Mouse (Mus musculus): ENCODE data around the gene Ifitm5. TPM values are rescaled to one million over a fixed set of nuclear protein-coding genes. Genes with fewer than 3 reads are reported as not detected.

Gene Ifitm5
- polyA plus RNA-seq, 1 experiment from 2014 or later = 0.20 TPM

GRCm38 (mm10) chr7:140946980-140947379, 3.1 kb downstream of the Ifitm5 start:
- 70% methylated on average over 7 of the region's 7 CpGs for WGBS
- Histone ChIP-seq H3K27me3 (ENCODE audit: control insufficient read depth, insufficient read depth, low read length) (no peaks in the 10 kb centered on the region), H3K4me3 (ENCODE audit: low read depth, low read length) (no peak overlapping the region), H3K9ac (ENCODE audit: low read length) (no peak overlapping the region), H3K36me3 (ENCODE audit: control insufficient read depth, insufficient read depth, low read length) (no peaks in the 10 kb centered on the region), H3K4me1 (ENCODE audit: control insufficient read depth, insufficient read depth, low read length) (peaks cover 2% of the 10 kb centered on the region; the same call in 1 of the 2 replicates), H3K9me3 (ENCODE audit: control insufficient read depth, low read length) (no peaks in the 10 kb centered on the region), H3K4me2 (no peak overlapping the region), H3K27ac (ENCODE audit: low read depth, low read length) (no peak overlapping the region)
- ATAC-seq (ENCODE audit: low FRiP score) (no peak), DNase-seq (ENCODE audit: low spot score, missing footprints) (no peak)

- DNase-seq (ENCODE audit: low spot score, missing footprints) = no peak
- Histone ChIP-seq H3K36me3 (ENCODE audit: control insufficient read depth, insufficient read depth, low read length) (no peaks in the 10 kb centered on the region), H3K9me3 (ENCODE audit: control insufficient read depth, low read length) (no peaks in the 10 kb centered on the region), H3K4me2 (no peak overlapping the region), H3K4me1 (ENCODE audit: control insufficient read depth, insufficient read depth, low read length) (peaks cover 2% of the 10 kb centered on the region; the same call in 1 of the 2 replicates), H3K4me3 (ENCODE audit: low read depth, low read length) (no peak overlapping the region), H3K27ac (ENCODE audit: low read depth, low read length) (no peak overlapping the region), H3K27me3 (ENCODE audit: control insufficient read depth, insufficient read depth, low read length) (no peaks in the 10 kb centered on the region), H3K9ac (ENCODE audit: low read length) (no peak overlapping the region)
- WGBS = 92% methylated on average over 10 of the region's 10 CpGs
- no peak for ATAC-seq (ENCODE audit: low FRiP score)
Measured at GRCm38 (mm10) chr7:140946311-140946710, 3.8 kb downstream of the Ifitm5 start.

GRCm38 (mm10) chr7:140945247-140945646, 4.8 kb downstream of the Ifitm5 start:
- peaks cover 5% of the 10 kb centered on the region; the same call in 1 of the 2 replicates for H3K4me1 ChIP-seq (ENCODE audit: control insufficient read depth, insufficient read depth, low read length)
- no peak for DNase-seq (ENCODE audit: low spot score, missing footprints)
- no peaks in the 10 kb centered on the region for H3K9me3 ChIP-seq (ENCODE audit: control insufficient read depth, low read length)
- no peak for ATAC-seq (ENCODE audit: low FRiP score)
- H3K4me2 ChIP-seq = no peak overlapping the region
- no peaks in the 10 kb centered on the region for H3K27me3 ChIP-seq (ENCODE audit: control insufficient read depth, insufficient read depth, low read length)
- no peak overlapping the region for H3K4me3 ChIP-seq (ENCODE audit: low read depth, low read length)
- WGBS = 89% methylated on average over 5 of the region's 5 CpGs
- H3K36me3 ChIP-seq (ENCODE audit: control insufficient read depth, insufficient read depth, low read length) = no peaks in the 10 kb centered on the region
- no peak overlapping the region for H3K9ac ChIP-seq (ENCODE audit: low read length)
- no peak overlapping the region for H3K27ac ChIP-seq (ENCODE audit: low read depth, low read length)

- Histone ChIP-seq H3K4me3 (ENCODE audit: low read depth, low read length) (no peak overlapping the region), H3K27ac (ENCODE audit: low read depth, low read length) (no peak overlapping the region), H3K27me3 (ENCODE audit: control insufficient read depth, insufficient read depth, low read length) (no peaks in the 10 kb centered on the region), H3K9ac (ENCODE audit: low read length) (no peak overlapping the region), H3K4me2 (no peak overlapping the region), H3K4me1 (ENCODE audit: control insufficient read depth, insufficient read depth, low read length) (peaks cover 5% of the 10 kb centered on the region; the same call in 1 of the 2 replicates), H3K36me3 (ENCODE audit: control insufficient read depth, insufficient read depth, low read length) (no peaks in the 10 kb centered on the region), H3K9me3 (ENCODE audit: control insufficient read depth, low read length) (no peaks in the 10 kb centered on the region)
- no peak for ATAC-seq (ENCODE audit: low FRiP score)
- 92% methylated on average over 7 of the region's 7 CpGs for WGBS
- no peak for DNase-seq (ENCODE audit: low spot score, missing footprints)
Measured at GRCm38 (mm10) chr7:140944236-140944635, 5.9 kb downstream of the Ifitm5 start.

GRCm38 (mm10) chr7:140943356-140943755, 6.7 kb downstream of the Ifitm5 start:
- no peak overlapping the region for H3K9ac ChIP-seq (ENCODE audit: low read length)
- no peak overlapping the region for H3K4me2 ChIP-seq
- H3K4me3 ChIP-seq (ENCODE audit: low read depth, low read length) = no peak overlapping the region
- 91% methylated on average over 4 of the region's 4 CpGs for WGBS
- DNase-seq (ENCODE audit: low spot score, missing footprints) (no peak), ATAC-seq (ENCODE audit: low FRiP score) (no peak)
- H3K4me1 ChIP-seq (ENCODE audit: control insufficient read depth, insufficient read depth, low read length) = peaks cover 5% of the 10 kb centered on the region; the same call in 1 of the 2 replicates
- H3K36me3 ChIP-seq (ENCODE audit: control insufficient read depth, insufficient read depth, low read length) = no peaks in the 10 kb centered on the region
- no peaks in the 10 kb centered on the region for H3K27me3 ChIP-seq (ENCODE audit: control insufficient read depth, insufficient read depth, low read length)
- no peaks in the 10 kb centered on the region for H3K9me3 ChIP-seq (ENCODE audit: control insufficient read depth, low read length)
- no peak overlapping the region for H3K27ac ChIP-seq (ENCODE audit: low read depth, low read length)

GRCm38 (mm10) chr7:140942811-140943210, 7.3 kb downstream of the Ifitm5 start:
- no peaks in the 10 kb centered on the region for H3K27me3 ChIP-seq (ENCODE audit: control insufficient read depth, insufficient read depth, low read length)
- H3K4me2 ChIP-seq = no peak overlapping the region
- WGBS = 94% methylated on average over 10 of the region's 10 CpGs
- no peak for DNase-seq (ENCODE audit: low spot score, missing footprints)
- no peaks in the 10 kb centered on the region for H3K9me3 ChIP-seq (ENCODE audit: control insufficient read depth, low read length)
- H3K4me1 ChIP-seq (ENCODE audit: control insufficient read depth, insufficient read depth, low read length) = peaks cover 5% of the 10 kb centered on the region; the same call in 1 of the 2 replicates
- no peak overlapping the region for H3K9ac ChIP-seq (ENCODE audit: low read length)
- no peak overlapping the region for H3K27ac ChIP-seq (ENCODE audit: low read depth, low read length)
- no peak overlapping the region for H3K4me3 ChIP-seq (ENCODE audit: low read depth, low read length)
- no peaks in the 10 kb centered on the region for H3K36me3 ChIP-seq (ENCODE audit: control insufficient read depth, insufficient read depth, low read length)
- ATAC-seq (ENCODE audit: low FRiP score) = no peak

- ATAC-seq (ENCODE audit: low FRiP score) (peak; percentile 12; the same call in 1 of the 2 replicates), DNase-seq (ENCODE audit: low spot score, missing footprints) (no peak)
- 64% methylated on average over 9 of the region's 9 CpGs for WGBS
- Histone ChIP-seq H3K27me3 (ENCODE audit: control insufficient read depth, insufficient read depth, low read length) (no peaks in the 10 kb centered on the region), H3K4me1 (ENCODE audit: control insufficient read depth, insufficient read depth, low read length) (peaks cover 5% of the 10 kb centered on the region; the same call in 1 of the 2 replicates), H3K9ac (ENCODE audit: low read length) (peak overlapping the region; percentile 73), H3K4me2 (peak overlapping the region; percentile 59), H3K36me3 (ENCODE audit: control insufficient read depth, insufficient read depth, low read length) (no peaks in the 10 kb centered on the region), H3K27ac (ENCODE audit: low read depth, low read length) (no peak overlapping the region), H3K4me3 (ENCODE audit: low read depth, low read length) (peak overlapping the region; percentile 45), H3K9me3 (ENCODE audit: control insufficient read depth, low read length) (no peaks in the 10 kb centered on the region)
Measured at GRCm38 (mm10) chr7:140942341-140942740, 7.8 kb downstream of the Ifitm5 start.

- peak; percentile 91 for ATAC-seq (ENCODE audit: low FRiP score)
- peak within 1 kb of the TSS; percentile 45 for H3K4me3 ChIP-seq (ENCODE audit: low read depth, low read length)
- no peaks in the 10 kb centered on the region for H3K27me3 ChIP-seq (ENCODE audit: control insufficient read depth, insufficient read depth, low read length)
- no peak within 1 kb of the TSS for H3K27ac ChIP-seq (ENCODE audit: low read depth, low read length)
- peak within 1 kb of the TSS; percentile 59 for H3K4me2 ChIP-seq
- H3K4me1 ChIP-seq (ENCODE audit: control insufficient read depth, insufficient read depth, low read length) = peaks cover 5% of the 10 kb centered on the region; the same call in 1 of the 2 replicates
- no peaks in the 10 kb centered on the region for H3K36me3 ChIP-seq (ENCODE audit: control insufficient read depth, insufficient read depth, low read length)
- WGBS = 5% methylated on average over 33 of the region's 33 CpGs
- H3K9ac ChIP-seq (ENCODE audit: low read length) = peak within 1 kb of the TSS; percentile 73
- peak; percentile 98 for DNase-seq (ENCODE audit: low spot score, missing footprints)
- no peaks in the 10 kb centered on the region for H3K9me3 ChIP-seq (ENCODE audit: control insufficient read depth, low read length)
Measured at GRCm38 (mm10) chr7:140941222-140942051, 8.7 kb downstream of the Ifitm5 start, which contains the start of gene Pgghg. Gene Pgghg (plus strand): TSS chr7:140941391.

- Histone ChIP-seq H3K27ac (ENCODE audit: low read depth, low read length) (no peak overlapping the region), H3K4me3 (ENCODE audit: low read depth, low read length) (no peak overlapping the region)
Measured at GRCm38 (mm10) chr7:140939669-140940171, 10.4 kb downstream of the Ifitm5 start.

More at GRCm38 (mm10) chr7:140939669-140940171, 10.4 kb downstream of the Ifitm5 start:
- no peaks in the 10 kb centered on the region for H3K36me3 ChIP-seq (ENCODE audit: control insufficient read depth, insufficient read depth, low read length)
- H3K27me3 ChIP-seq (ENCODE audit: control insufficient read depth, insufficient read depth, low read length) = no peaks in the 10 kb centered on the region
- H3K4me2 ChIP-seq = no peak overlapping the region
- no peak for ATAC-seq (ENCODE audit: low FRiP score)
- no peak overlapping the region for H3K9ac ChIP-seq (ENCODE audit: low read length)
- DNase-seq (ENCODE audit: low spot score, missing footprints) = no peak
- no peaks in the 10 kb centered on the region for H3K9me3 ChIP-seq (ENCODE audit: control insufficient read depth, low read length)
- peaks cover 5% of the 10 kb centered on the region; the same call in 1 of the 2 replicates for H3K4me1 ChIP-seq (ENCODE audit: control insufficient read depth, insufficient read depth, low read length)
- 14% methylated on average over 8 of the region's 8 CpGs for WGBS
